Mouse (Mus musculus) yolk sac, embryonic 10.5 days (tissue): ENCODE results near the gene Golga2.

Experiments used
- DNase-seq: peaks from one replicate; pipeline ENCODE4 v3.0.0-alpha.2; 2017; ENCODE audit warnings: low spot score

Golga2 gene

DNA sequence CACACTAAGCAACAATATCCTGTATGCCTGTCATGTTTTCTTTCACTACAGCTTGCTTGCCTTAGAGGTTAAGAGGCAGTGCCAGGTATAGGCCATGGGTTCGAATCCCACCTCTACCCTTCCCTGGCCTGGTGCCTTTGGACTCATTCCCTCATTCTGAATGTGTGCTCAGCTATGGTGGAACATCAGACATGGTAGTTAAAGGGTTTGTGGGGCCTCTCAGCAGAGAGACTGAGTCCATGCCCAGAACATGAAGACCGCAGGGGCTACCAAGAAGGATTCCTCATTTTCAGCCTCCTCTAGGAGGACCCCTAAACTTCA is 56.1 kb downstream of the Golga2 start:
- DNase-seq, result no peak

GRCm38 (mm10) chr2:32344056-32344455 is 56.9 kb downstream of the Golga2 start:
- DNase-seq, result no peak

GRCm38 (mm10) chr2:32344598-32345321 is 57.6 kb downstream of the Golga2 start:
- DNase-seq, result no peak

- DNase-seq, result no peak
These were observed 59.8 kb downstream of the Golga2 start for GRCm38 (mm10) chr2:32347019-32347418.

GRCm38 (mm10) chr2:32348311-32348710 is 61.1 kb downstream of the Golga2 start:
- no peak for DNase-seq

- DNase-seq, result no peak
These were observed 62.6 kb downstream of the Golga2 start for GRCm38 (mm10) chr2:32349625-32350255.

DNA sequence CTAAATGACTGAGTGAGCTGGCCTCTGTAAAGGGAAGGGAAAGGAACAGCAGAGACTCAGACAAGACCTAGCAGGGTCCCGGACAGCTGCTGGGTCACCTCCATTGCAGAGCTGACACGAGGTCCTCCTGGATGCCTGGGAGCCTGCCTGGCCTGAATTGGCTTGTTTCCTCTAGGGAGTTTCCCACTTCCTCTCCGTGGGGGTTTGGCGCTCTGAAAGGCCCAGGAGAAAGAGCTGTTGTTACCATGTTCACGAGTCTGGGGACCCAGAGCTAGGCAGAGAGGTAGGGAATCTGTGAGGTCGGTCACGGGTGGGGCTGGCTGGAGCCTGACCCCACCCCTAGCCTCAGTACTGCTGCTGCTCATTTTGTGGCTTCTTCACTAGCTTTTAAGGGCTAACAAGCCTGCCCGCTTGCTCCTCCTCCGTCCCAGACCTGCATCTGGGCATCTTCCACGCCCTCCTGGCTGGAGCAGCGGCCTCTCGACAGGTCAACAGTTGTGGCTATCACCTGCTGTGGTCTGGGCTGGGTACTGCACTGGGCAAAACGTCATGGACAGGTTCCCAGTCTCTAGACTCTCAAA is 63.4 kb downstream of the Golga2 start:
- no peak for DNase-seq

GRCm38 (mm10) chr2:32351471-32351961 is 64.3 kb downstream of the Golga2 start:
- no peak for DNase-seq

- no peak for DNase-seq
These were observed 65.2 kb downstream of the Golga2 start, which contains the start of gene Ciz1 for GRCm38 (mm10) chr2:32352151-32353006. Ciz1 (plus strand) TSS chr2:32352327.

DNA sequence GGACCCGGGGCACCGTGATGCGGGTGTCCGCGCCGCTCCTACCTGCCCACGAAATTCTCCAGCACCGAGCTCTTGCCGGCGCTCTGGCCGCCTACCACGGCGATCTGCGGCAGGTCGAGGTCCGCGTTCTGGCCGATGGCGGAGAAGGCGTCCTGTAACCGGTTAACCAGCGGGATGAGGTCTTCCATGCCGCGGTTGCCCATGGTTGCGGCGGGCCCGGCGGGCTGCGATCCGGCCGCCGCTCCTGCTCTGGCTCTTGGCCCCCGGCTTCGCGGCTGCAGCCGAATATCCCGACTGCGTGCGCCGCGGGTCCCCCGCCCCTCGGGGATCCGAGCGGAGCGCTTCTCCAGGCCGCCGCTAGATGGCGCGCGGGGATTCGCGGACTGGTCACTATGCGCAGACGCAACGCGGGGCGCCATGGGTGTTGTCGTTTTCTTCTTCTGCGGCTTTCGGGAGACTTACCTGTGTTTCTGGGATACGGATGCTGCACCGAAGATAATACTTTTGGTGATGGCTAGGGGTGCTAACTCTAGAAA is 65.9 kb downstream of the Golga2 start, which contains the start of gene Dnm1:
Gene Dnm1 (minus strand): TSS at position 332 of the 536 bp plus-strand sequence.
- DNase-seq, result peak; percentile 86

DNA sequence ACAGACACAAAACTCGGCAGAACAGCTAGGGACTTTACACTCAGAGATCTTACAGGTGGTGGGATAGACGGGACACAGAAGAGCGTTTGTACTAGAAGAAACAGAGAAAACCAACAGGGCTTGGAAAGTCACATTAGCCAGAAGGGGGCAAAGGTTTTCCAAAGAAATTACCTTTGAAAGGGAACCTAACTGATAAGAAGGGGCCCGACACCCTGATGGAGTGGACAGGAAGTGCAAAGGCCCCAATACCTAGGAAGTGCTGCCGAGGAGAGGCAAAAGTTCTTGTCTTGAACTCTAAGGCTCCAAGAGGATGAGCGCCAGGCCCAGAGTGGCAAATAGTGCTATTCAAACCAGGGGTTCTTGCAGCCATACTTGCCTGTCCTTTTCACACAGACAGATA is 66.7 kb downstream of the Golga2 start:
- DNase-seq, result peak; percentile 60

GRCm38 (mm10) chr2:32354336-32354895 is 67.2 kb downstream of the Golga2 start:
- DNase-seq, result no peak

GRCm38 (mm10) chr2:32356216-32356615 is 69.0 kb downstream of the Golga2 start:
- no peak for DNase-seq
